Mouse (Mus musculus) spleen, embryonic (tissue): ENCODE data around the gene Zcchc9.
"Not testable (repeated sequence)": the region's sequence is repeated elsewhere in the genome, so short reads cannot be mapped to it uniquely, and the experiment has no call there.

ENCODE experiments used
- CTCF ChIA-PET: fragments of 350-600 bp; sonication (Branson Sonifier 250); formaldehyde crosslinking; loops from one replicate; lab custom pipeline; 2022; lab: Charles Lee

The Zcchc9 gene

GRCm38 (mm10) chr13:91807155-91807839 is at the start of gene Zcchc9:
Zcchc9 (minus strand) TSS chr13:91807705.
- CTCF ChIA-PET = no interaction called here

GRCm38 (mm10) chr13:91854412-91854811 is 46.9 kb upstream of the Zcchc9 start:
- CTCF ChIA-PET = no interaction called here

GRCm38 (mm10) chr13:91827876-91828275 is 20.4 kb upstream of the Zcchc9 start:
- CTCF ChIA-PET = no interaction called here

- CTCF ChIA-PET = no interaction called here
Observed at GRCm38 (mm10) chr13:91826066-91826465, 18.6 kb upstream of the Zcchc9 start.

GRCm38 (mm10) chr13:91824845-91825550 is 17.5 kb upstream of the Zcchc9 start:
- CTCF ChIA-PET = no interaction called here

GRCm38 (mm10) chr13:91823735-91824134 is 16.2 kb upstream of the Zcchc9 start:
- CTCF ChIA-PET = no interaction called here

- CTCF ChIA-PET = no interaction called here
Observed at GRCm38 (mm10) chr13:91814670-91815069, 7.2 kb upstream of the Zcchc9 start.

- CTCF ChIA-PET = no interaction called here
Observed at GRCm38 (mm10) chr13:91809476-91809875, 2.0 kb upstream of the Zcchc9 start.

- CTCF ChIA-PET = no interaction called here
Observed at GRCm38 (mm10) chr13:91807874-91808575, 520 bp upstream of the Zcchc9 start.

- CTCF ChIA-PET = no interaction called here
Observed at GRCm38 (mm10) chr13:91801726-91802125, 5.8 kb downstream of the Zcchc9 start.

- CTCF ChIA-PET = no interaction called here
Observed at GRCm38 (mm10) chr13:91797442-91797841, 10.1 kb downstream of the Zcchc9 start.

GRCm38 (mm10) chr13:91796916-91797315 is 10.6 kb downstream of the Zcchc9 start:
- CTCF ChIA-PET = no interaction called here

GRCm38 (mm10) chr13:91796003-91796402 is 11.5 kb downstream of the Zcchc9 start:
- CTCF ChIA-PET = no interaction called here

- CTCF ChIA-PET = no interaction called here
Observed at GRCm38 (mm10) chr13:91795593-91795992, 11.9 kb downstream of the Zcchc9 start.

GRCm38 (mm10) chr13:91794926-91795436 is 12.5 kb downstream of the Zcchc9 start:
- CTCF ChIA-PET = no interaction called here

GRCm38 (mm10) chr13:91792035-91792434 is 15.5 kb downstream of the Zcchc9 start:
- CTCF ChIA-PET = no interaction called here

GRCm38 (mm10) chr13:91779892-91780291 is 27.6 kb downstream of the Zcchc9 start:
- CTCF ChIA-PET = no interaction called here

- CTCF ChIA-PET = no interaction called here
Observed at GRCm38 (mm10) chr13:91778092-91778491, 29.4 kb downstream of the Zcchc9 start.

- CTCF ChIA-PET = interaction anchor here (0.6 kb wide), 1 partner anchor 675 kb away, joined by 3 read pairs; no protein-coding TSS in a partner anchor
Observed at GRCm38 (mm10) chr13:91768683-91769651, 38.5 kb downstream of the Zcchc9 start.

GRCm38 (mm10) chr13:91765627-91766026 is 41.9 kb downstream of the Zcchc9 start:
- CTCF ChIA-PET = no interaction called here

- CTCF ChIA-PET = not testable (repeated sequence)
Observed at GRCm38 (mm10) chr13:91763654-91764053, 43.9 kb downstream of the Zcchc9 start.
